Mouse (Mus musculus): Measurements from ENCODE around the gene Adamts2.

The Adamts2 gene

GRCm38 (mm10) chr11:50673525-50674250 is 71.8 kb downstream of the Adamts2 start:
- DNase-seq: no peak

- no peak for DNase-seq
Observed at GRCm38 (mm10) chr11:50674390-50674789, 72.5 kb downstream of the Adamts2 start.

GRCm38 (mm10) chr11:50678650-50679049 is 76.8 kb downstream of the Adamts2 start:
- no peak for DNase-seq

GRCm38 (mm10) chr11:50681940-50682339 is 80.1 kb downstream of the Adamts2 start:
- no peak for DNase-seq

- no peak for DNase-seq
Observed at GRCm38 (mm10) chr11:50683821-50684220, 81.9 kb downstream of the Adamts2 start.

- DNase-seq: no peak
Observed at GRCm38 (mm10) chr11:50688584-50688983, 86.7 kb downstream of the Adamts2 start.

- no peak for DNase-seq
Observed at GRCm38 (mm10) chr11:50689672-50690071, 87.8 kb downstream of the Adamts2 start.

- DNase-seq: no peak
Observed at GRCm38 (mm10) chr11:50699971-50700370, 98.1 kb downstream of the Adamts2 start.

- no peak for DNase-seq
Observed at GRCm38 (mm10) chr11:50700496-50700895, 98.6 kb downstream of the Adamts2 start.

- no peak for DNase-seq
Observed at GRCm38 (mm10) chr11:50703397-50703796, 101.5 kb downstream of the Adamts2 start.

GRCm38 (mm10) chr11:50704511-50704910 is 102.6 kb downstream of the Adamts2 start:
- DNase-seq: no peak

GRCm38 (mm10) chr11:50707259-50707658 is 105.4 kb downstream of the Adamts2 start:
- DNase-seq: no peak

- DNase-seq: no peak
Observed at GRCm38 (mm10) chr11:50713610-50714202, 111.8 kb downstream of the Adamts2 start.

- no peak for DNase-seq
Observed at GRCm38 (mm10) chr11:50715091-50715490, 113.2 kb downstream of the Adamts2 start.

GRCm38 (mm10) chr11:50717381-50717897 is 115.6 kb downstream of the Adamts2 start:
- no peak for DNase-seq

- DNase-seq: no peak
Observed at GRCm38 (mm10) chr11:50718862-50719261, 117.0 kb downstream of the Adamts2 start.

- DNase-seq: no peak
Observed at GRCm38 (mm10) chr11:50720421-50720820, 118.5 kb downstream of the Adamts2 start.

GRCm38 (mm10) chr11:50720856-50721550 is 119.1 kb downstream of the Adamts2 start:
- no peak for DNase-seq

GRCm38 (mm10) chr11:50725595-50725994 is 123.7 kb downstream of the Adamts2 start:
- no peak for DNase-seq

- no peak for DNase-seq
Observed at GRCm38 (mm10) chr11:50726035-50726434, 124.2 kb downstream of the Adamts2 start.

GRCm38 (mm10) chr11:50733146-50733545 is 131.3 kb downstream of the Adamts2 start:
- DNase-seq: no peak

GRCm38 (mm10) chr11:50734129-50734528 is 132.2 kb downstream of the Adamts2 start:
- DNase-seq: no peak

- no peak for DNase-seq
Observed at GRCm38 (mm10) chr11:50736548-50736947, 134.7 kb downstream of the Adamts2 start.

- DNase-seq: no peak
Observed at GRCm38 (mm10) chr11:50738436-50738835, 136.6 kb downstream of the Adamts2 start.

Data from spleen, adult 18-20 months (tissue).